Mouse (Mus musculus) heart, embryonic 13.5 days (tissue): ENCODE data around the gene Fmnl3. TPM values are rescaled to one million over a fixed set of nuclear protein-coding genes. Genes with fewer than 3 reads are reported as not detected.
A peak's percentile ranks its signal among the peaks of the same experiment; 100 is the strongest.

Source experiments
- ATAC-seq: fragments of 200-750 bp; cut with Nextera tagmentation; 2 replicates; pipeline ENCODE4 v1.8.0; 2017; ENCODE audit warnings: moderate TSS enrichment; ENCODE audit not compliant: insufficient number of reproducible peaks, low FRiP score, low TSS enrichment; ENCODE audit errors: extremely low read depth
- H3K27ac ChIP-seq: fragments of 300-500 bp; sonication (generic); replicated peaks from 2 replicates; pipeline ENCODE4 v1.5.1; 2015; ENCODE audit warnings: moderate library complexity, mild to moderate bottlenecking, inconsistent platforms
- H3K27me3 ChIP-seq: fragments of 300-500 bp; sonication (generic); replicated peaks from 2 replicates; pipeline ENCODE4 v1.6.1; 2015; ENCODE audit warnings: mild to moderate bottlenecking, inconsistent platforms
- H3K36me3 ChIP-seq: fragments of 300-500 bp; sonication (generic); 2 replicates; pipeline ENCODE4 v1.6.1; 2015; ENCODE audit warnings: mild to moderate bottlenecking, inconsistent platforms
- H3K4me1 ChIP-seq: fragments of 300-500 bp; sonication (generic); 2 replicates; pipeline ENCODE4 v1.6.1; 2015; ENCODE audit warnings: inconsistent platforms
- H3K4me2 ChIP-seq: fragments of 300-500 bp; sonication (generic); 2 replicates; pipeline ENCODE4 v1.6.1; 2015; ENCODE audit warnings: inconsistent platforms, mild to moderate bottlenecking, moderate library complexity
- H3K4me3 ChIP-seq: fragments of 300-500 bp; sonication (generic); 2 replicates; pipeline ENCODE4 v1.5.1; 2015; ENCODE audit warnings: moderate library complexity, mild to moderate bottlenecking, inconsistent platforms
- H3K9ac ChIP-seq: fragments of 300-500 bp; sonication (generic); 2 replicates; pipeline ENCODE4 v1.6.1; 2015; ENCODE audit warnings: inconsistent platforms, mild to moderate bottlenecking, moderate library complexity
- H3K9me3 ChIP-seq: fragments of 300-500 bp; sonication (generic); 2 replicates; pipeline ENCODE4 v1.6.1; 2016; ENCODE audit warnings: inconsistent platforms
- WGBS: fragments of 180-500 bp; shearing (Covaris S2); methylation state at CpG from one replicate; pipeline ENCODE4 v1.1.7; 2015; ENCODE audit warnings: mixed read lengths; 5-methylcytosine and 5-hydroxymethylcytosine counted together
- polyA plus RNA-seq: library from polyadenylated mRNA; unstranded; fragments of >200 nt; fragmentation: Nextera tagmentation; extraction: Ambion mirVana; gene quantifications from 2 replicates; pipeline ENCODE4 v1.2.1, GENCODE M21; 2015

Gene Fmnl3
- polyA plus RNA-seq, 1 experiment from 2014 or later: 13.0 TPM

DNA sequence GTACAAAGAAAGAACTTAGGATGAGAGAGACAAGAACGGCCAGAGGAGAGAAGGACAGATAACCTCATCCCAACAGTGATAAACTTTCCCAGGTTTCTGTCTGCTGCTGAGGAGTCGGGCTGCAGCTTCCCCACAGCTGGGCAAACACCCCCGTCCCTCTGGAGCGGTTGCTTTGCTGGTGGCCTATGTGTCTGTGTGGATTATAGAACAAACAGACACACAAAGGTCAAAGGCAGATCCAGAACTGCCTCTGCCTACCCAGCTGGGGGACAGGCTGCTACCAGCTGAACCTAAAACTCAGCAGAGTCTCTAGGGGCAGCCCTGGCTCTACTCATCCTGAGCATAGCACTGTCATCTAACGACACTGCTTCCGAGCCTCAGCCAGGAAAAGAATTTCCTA is 30.6 kb downstream of the Fmnl3 start:
- Histone ChIP-seq H3K36me3 (peaks cover 13% of the 10 kb centered on the region), H3K4me1 (peaks cover 99% of the 10 kb centered on the region), H3K9ac (peak overlapping the region; percentile 65), H3K4me3 (no peak overlapping the region), H3K9me3 (no peaks in the 10 kb centered on the region), H3K27me3 (no peaks in the 10 kb centered on the region), H3K27ac (peak overlapping the region; percentile 28; the same call in 1 of the 2 replicates), H3K4me2 (no peak overlapping the region)
- WGBS: 29% methylated on average over 6 of the region's 6 CpGs
- no peak for ATAC-seq

- Histone ChIP-seq H3K9me3 (no peaks in the 10 kb centered on the region), H3K27ac (no peak overlapping the region)
- 45% methylated on average over 2 of the region's 2 CpGs for WGBS
Observed at GRCm38 (mm10) chr15:99338916-99339315, 31.4 kb downstream of the Fmnl3 start.

DNA sequence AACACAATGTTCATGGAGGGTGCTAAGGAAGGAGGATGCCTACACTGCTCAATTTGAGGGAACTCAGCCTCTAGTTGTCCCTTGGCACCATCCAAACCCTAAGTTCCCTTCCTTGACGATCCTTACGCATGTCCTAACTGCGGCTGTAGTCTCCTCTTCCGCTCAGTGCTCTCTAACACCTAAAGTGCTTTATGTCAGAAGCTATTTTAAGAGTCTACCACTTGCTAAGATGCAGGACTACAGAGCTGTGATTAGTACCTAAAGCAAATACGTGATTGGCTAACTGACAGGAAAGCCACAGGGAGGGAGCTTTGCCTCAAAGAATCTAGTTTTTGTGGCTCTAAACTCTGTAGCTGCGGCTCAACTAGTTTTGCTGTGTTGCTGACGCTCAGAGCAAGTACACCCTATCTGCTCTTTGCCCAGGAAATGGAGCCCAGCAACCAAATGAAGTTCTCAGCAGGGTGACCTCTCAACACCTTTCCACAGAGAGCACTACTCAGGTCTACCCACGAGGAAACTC is 34.4 kb downstream of the Fmnl3 start:
- WGBS: 28% methylated on average over 8 of the region's 8 CpGs
- no peaks in the 10 kb centered on the region for H3K27me3 ChIP-seq
- H3K4me3 ChIP-seq: no peak overlapping the region
- peak overlapping the region; percentile 63 for H3K9ac ChIP-seq
- H3K9me3 ChIP-seq: no peaks in the 10 kb centered on the region
- H3K27ac ChIP-seq: peak overlapping the region; percentile 95
- peaks cover 99% of the 10 kb centered on the region for H3K4me1 ChIP-seq
- ATAC-seq: no peak
- H3K36me3 ChIP-seq: peaks cover 23% of the 10 kb centered on the region
- H3K4me2 ChIP-seq: peak overlapping the region; percentile 40; the same call in 1 of the 2 replicates

More at GRCm38 (mm10) chr15:99338916-99339315, 31.4 kb downstream of the Fmnl3 start:
- Histone ChIP-seq H3K4me1 (peaks cover 99% of the 10 kb centered on the region), H3K27me3 (no peaks in the 10 kb centered on the region), H3K4me3 (no peak overlapping the region), H3K9ac (0 out of 2 replicates have a peak overlapping the region, but pooled peaks have one; percentile 14), H3K4me2 (no peak overlapping the region), H3K36me3 (peaks cover 13% of the 10 kb centered on the region)
- ATAC-seq: no peak

DNA sequence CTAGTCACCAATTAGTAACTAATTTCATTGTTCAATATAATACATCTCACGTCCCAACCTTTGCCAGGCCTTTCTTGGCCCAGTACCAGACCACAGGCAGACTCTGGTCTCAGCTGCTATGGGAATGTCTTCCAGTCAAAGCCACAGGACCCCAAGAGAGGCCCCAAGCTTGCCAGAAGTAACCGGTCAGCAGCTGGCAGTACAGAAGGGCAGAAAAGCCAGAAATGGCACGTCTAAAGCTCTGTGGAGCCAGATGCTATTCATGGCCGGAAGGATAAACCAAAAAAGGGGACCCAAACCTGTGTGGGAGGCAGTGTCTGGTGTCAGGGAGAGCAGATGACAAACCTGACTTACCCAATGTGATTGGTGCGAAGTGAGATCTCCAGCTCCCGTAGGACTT is 35.8 kb downstream of the Fmnl3 start:
- 0 out of 2 replicates have a peak overlapping the region, but pooled peaks have one; percentile 14 for H3K4me2 ChIP-seq
- H3K9ac ChIP-seq: peak overlapping the region; percentile 53; the same call in 1 of the 2 replicates
- WGBS: 53% methylated on average over 6 of the region's 6 CpGs
- H3K36me3 ChIP-seq: peaks cover 30% of the 10 kb centered on the region
- ATAC-seq: no peak
- H3K4me1 ChIP-seq: peaks cover 99% of the 10 kb centered on the region
- peak overlapping the region; percentile 95 for H3K27ac ChIP-seq
- no peak overlapping the region for H3K4me3 ChIP-seq
- H3K27me3 ChIP-seq: no peaks in the 10 kb centered on the region
- no peaks in the 10 kb centered on the region for H3K9me3 ChIP-seq

- Histone ChIP-seq H3K4me1 (peaks cover 98% of the 10 kb centered on the region), H3K4me3 (no peak overlapping the region), H3K27ac (peak overlapping the region; percentile 95), H3K4me2 (peak overlapping the region; percentile 32), H3K9ac (peak overlapping the region; percentile 70), H3K36me3 (peaks cover 38% of the 10 kb centered on the region), H3K9me3 (no peaks in the 10 kb centered on the region), H3K27me3 (no peaks in the 10 kb centered on the region)
- WGBS: 54% methylated on average over 3 of the region's 3 CpGs
- ATAC-seq: no peak
Observed at GRCm38 (mm10) chr15:99333676-99334065, 36.6 kb downstream of the Fmnl3 start.

- WGBS: 26% methylated on average over 9 of the region's 9 CpGs
- peak; percentile 59 for ATAC-seq
- H3K27ac ChIP-seq: peak overlapping the region; percentile 95
- no peaks in the 10 kb centered on the region for H3K27me3 ChIP-seq
- H3K9me3 ChIP-seq: no peaks in the 10 kb centered on the region
- H3K4me2 ChIP-seq: peak overlapping the region; percentile 32
- peaks cover 44% of the 10 kb centered on the region for H3K36me3 ChIP-seq
- H3K4me3 ChIP-seq: no peak overlapping the region
- peaks cover 93% of the 10 kb centered on the region for H3K4me1 ChIP-seq
- peak overlapping the region; percentile 70 for H3K9ac ChIP-seq
Observed at GRCm38 (mm10) chr15:99332921-99333675, 37.2 kb downstream of the Fmnl3 start.

GRCm38 (mm10) chr15:99332111-99332510 is 38.2 kb downstream of the Fmnl3 start:
- no peaks in the 10 kb centered on the region for H3K27me3 ChIP-seq
- H3K4me2 ChIP-seq: peak overlapping the region; percentile 32; the same call in 1 of the 2 replicates
- no peaks in the 10 kb centered on the region for H3K9me3 ChIP-seq
- H3K27ac ChIP-seq: peak overlapping the region; percentile 95
- peaks cover 83% of the 10 kb centered on the region for H3K4me1 ChIP-seq
- ATAC-seq: no peak
- H3K9ac ChIP-seq: peak overlapping the region; percentile 70
- H3K36me3 ChIP-seq: peaks cover 48% of the 10 kb centered on the region
- H3K4me3 ChIP-seq: no peak overlapping the region

GRCm38 (mm10) chr15:99331341-99331740 is 38.9 kb downstream of the Fmnl3 start:
- H3K27ac ChIP-seq: peak overlapping the region; percentile 95; the same call in 1 of the 2 replicates
- no peaks in the 10 kb centered on the region for H3K9me3 ChIP-seq

GRCm38 (mm10) chr15:99330324-99330723 is 40.0 kb downstream of the Fmnl3 start:
- no peak for ATAC-seq
- Histone ChIP-seq H3K9ac (no peak overlapping the region; the same call in 1 of the 2 replicates), H3K9me3 (no peaks in the 10 kb centered on the region), H3K4me2 (no peak overlapping the region), H3K4me1 (peaks cover 65% of the 10 kb centered on the region), H3K27me3 (no peaks in the 10 kb centered on the region), H3K4me3 (no peak overlapping the region), H3K27ac (no peak overlapping the region; the same call in 1 of the 2 replicates), H3K36me3 (peaks cover 64% of the 10 kb centered on the region)
- WGBS: 68% methylated on average over 2 of the region's 2 CpGs

More at GRCm38 (mm10) chr15:99331341-99331740, 38.9 kb downstream of the Fmnl3 start:
- WGBS: 77% methylated on average over 5 of the region's 5 CpGs
- Histone ChIP-seq H3K36me3 (peaks cover 54% of the 10 kb centered on the region), H3K4me3 (no peak overlapping the region), H3K4me1 (peaks cover 75% of the 10 kb centered on the region), H3K9ac (0 out of 2 replicates have a peak overlapping the region, but pooled peaks have one; percentile 70), H3K27me3 (no peaks in the 10 kb centered on the region), H3K4me2 (no peak overlapping the region)
- ATAC-seq: no peak

- H3K36me3 ChIP-seq: peaks cover 80% of the 10 kb centered on the region
- no peak for ATAC-seq
- WGBS: 89% methylated on average over 5 of the region's 5 CpGs
Observed at GRCm38 (mm10) chr15:99328011-99328410, 42.3 kb downstream of the Fmnl3 start.

GRCm38 (mm10) chr15:99326959-99327358 is 43.3 kb downstream of the Fmnl3 start:
- peaks cover 31% of the 10 kb centered on the region for H3K4me1 ChIP-seq
- H3K27ac ChIP-seq: peak overlapping the region; percentile 73
- H3K4me3 ChIP-seq: no peak overlapping the region
- peaks cover 88% of the 10 kb centered on the region for H3K36me3 ChIP-seq
- ATAC-seq: no peak
- no peaks in the 10 kb centered on the region for H3K27me3 ChIP-seq
- H3K4me2 ChIP-seq: no peak overlapping the region
- no peaks in the 10 kb centered on the region for H3K9me3 ChIP-seq
- no peak overlapping the region for H3K9ac ChIP-seq
- 60% methylated on average over 1 of the region's 1 CpGs for WGBS

More at GRCm38 (mm10) chr15:99328011-99328410, 42.3 kb downstream of the Fmnl3 start:
- Histone ChIP-seq H3K4me2 (no peak overlapping the region), H3K4me3 (no peak overlapping the region), H3K27me3 (no peaks in the 10 kb centered on the region), H3K9me3 (no peaks in the 10 kb centered on the region), H3K27ac (0 out of 2 replicates have a peak overlapping the region, but pooled peaks have one; percentile 73), H3K4me1 (peaks cover 42% of the 10 kb centered on the region), H3K9ac (no peak overlapping the region)
